Comparison of ENCODE assay signal across 16 mouse cellular contexts in genomic region chr4:117062700-117063390, GRCm38 (mm10). TPM values are rescaled to one million over a fixed set of nuclear protein-coding genes. Genes with fewer than 3 reads are reported as not detected.
DNase-seq lines count a peak whose midpoint lies in the region; ATAC-seq and TF ChIP-seq lines count a peak whose summit lies in the region.
"Had no signal": no experiment of that assay in that cellular context is flagged by ENCODE, and none has a peak within 500 bp of the region (broad histone marks: within the 10 kb centered on the region; RNA-seq: fewer than 3 reads in every experiment).

No protein-coding gene starts in this region.

- TF ChIP-seq EP300 in CH12.LX (IDR thresholded peaks at IDR 0.05; ENCODE audit: low read length): no peak

- dilution Hi-C loops in CH12.LX (cut with MboI; ENCODE audit: extremely low pct_ligation_motif_present, extremely low pct_unique_long_range_greater_than_20kb, low sequenced_read_pairs): no loop called here

- no peaks in the 10 kb centered on the region for H3K4me1 ChIP-seq in kidney, postnatal 0 days (replicated peaks; ENCODE audit: insufficient read depth, low read length)
- H3K4me1 ChIP-seq in CH12.LX (ENCODE audit: control insufficient read depth in 1 of 2, insufficient read depth in 2 of 2): peaks cover 0 to 24% of the 10 kb centered on the region in 2 experiments; a peak in 2 of 4 replicates
- no peaks in the 10 kb centered on the region; the same call in 1 of the 2 replicates for H3K4me1 ChIP-seq in embryonic facial prominence, embryonic 11.5 days (ENCODE audit: control insufficient read depth, insufficient read depth, low read length)
- H3K4me1 ChIP-seq in cerebellum, adult 2 months (ENCODE audit: control insufficient read depth, insufficient read depth, low read length): no peaks in the 10 kb centered on the region; the same call in 1 of the 2 replicates
- H3K4me1 ChIP-seq: heart, embryonic 13.5 days; limb, embryonic 12.5 days had no signal

- H3K36me3 ChIP-seq in kidney, postnatal 0 days (ENCODE audit: insufficient read depth, low read length): peaks cover 17% of the 10 kb centered on the region
- H3K36me3 ChIP-seq in CH12.LX (replicated peaks in 1 of 2; ENCODE audit: control insufficient read depth in 1 of 2, insufficient read depth in 1 of 2, low read length in 1 of 2): peaks cover 25 to 90% of the 10 kb centered on the region in 2 experiments
- peaks cover 4% of the 10 kb centered on the region for H3K36me3 ChIP-seq in embryonic facial prominence, embryonic 11.5 days (replicated peaks; ENCODE audit: control insufficient read depth, insufficient read depth, low read depth, low read length)

- no peak for TF ChIP-seq RAD21 in CH12.LX (IDR thresholded peaks at IDR 0.05; ENCODE audit: low read depth, low read length)

- no peak overlapping the region for H3K9ac ChIP-seq in kidney, postnatal 0 days (ENCODE audit: low read depth, low read length)
- H3K9ac ChIP-seq in CH12.LX (ENCODE audit: insufficient read depth, low read depth): no peak overlapping the region
- H3K9ac ChIP-seq in embryonic facial prominence, embryonic 11.5 days (replicated peaks; ENCODE audit: low read length): no peak overlapping the region
- H3K9ac ChIP-seq: heart, embryonic 13.5 days; limb, embryonic 12.5 days had no signal

- ATAC-seq in kidney, postnatal 0 days (replicated peaks; ENCODE audit: low FRiP score, low read depth): no peak
- ATAC-seq in embryonic facial prominence, embryonic 11.5 days (replicated peaks; ENCODE audit: insufficient number of reproducible peaks, low FRiP score, low TSS enrichment, low read depth): peak; percentile 56; the same call in 1 of the 2 replicates
- ATAC-seq: activated CD4-positive, CD25-positive, alpha-beta regulatory T cell, adult 4 months; CD4-positive, CD25-positive, alpha-beta regulatory T cell, adult 4 months; intestine, postnatal 0 days had no signal

- TF ChIP-seq CTCF in kidney, postnatal 0 days (IDR thresholded peaks at IDR 0.05; ENCODE audit: low read depth): no peak
- no peak for TF ChIP-seq CTCF in CH12.LX (conservative IDR thresholded peaks at IDR 0.05 in 1 of 2, IDR thresholded peaks at IDR 0.05 in 1 of 2; ENCODE audit: low read depth in 2 of 2, low read length in 2 of 2)
- TF ChIP-seq CTCF in cerebellum, adult 2 months (IDR thresholded peaks at IDR 0.05; ENCODE audit: borderline replicate concordance, insufficient read depth, low read depth, low read length): no peak

- DNase-seq in kidney, postnatal 0 days (ENCODE audit: low spot score): peak; percentile 53
- DNase-seq in kidney, adult 8-10 months: no peak
- DNase-seq in CH12.LX (ENCODE audit: extremely low read depth): peak; percentile 8
- peak; percentile 13 for DNase-seq in ES-CJ7 (ENCODE audit: low read depth, low spot score)
- no peak for DNase-seq in embryonic facial prominence, embryonic 11.5 days (ENCODE audit: low spot score)
- no peak for DNase-seq in frontal cortex, postnatal 36 days (ENCODE audit: low spot score in 2 of 2)
- DNase-seq in cerebellum, adult 2 months: no peak
- DNase-seq: cerebellum, postnatal 36 days; heart, postnatal 4 days; lung, adult 18-20 months; lung, postnatal 4 days had no signal

- in situ Hi-C loops in CH12.LX (cut with MboI; ENCODE audit: low pct_ligation_motif_present, low pct_unique_long_range_greater_than_20kb, low sequenced_read_pairs): no loop called here

- H3K27ac ChIP-seq in kidney, postnatal 0 days: 0 out of 2 replicates have a peak overlapping the region, but pooled peaks have one; percentile 8
- H3K27ac ChIP-seq in CH12.LX (ENCODE audit: insufficient read depth, low read depth): no peak overlapping the region
- no peak overlapping the region for H3K27ac ChIP-seq in embryonic facial prominence, embryonic 11.5 days (replicated peaks; ENCODE audit: low read depth, low read length)
- H3K27ac ChIP-seq in cerebellum, adult 2 months (ENCODE audit: insufficient read depth, low read length): no peak overlapping the region
- H3K27ac ChIP-seq: heart, embryonic 13.5 days; limb, embryonic 12.5 days had no signal

- no peak for TF ChIP-seq POLR2A in CH12.LX (IDR thresholded peaks at IDR 0.05; ENCODE audit: low read depth, low read length)
- TF ChIP-seq POLR2A in cerebellum, adult 2 months (IDR thresholded peaks at IDR 0.05; ENCODE audit: borderline replicate concordance, insufficient read depth, low read length): no peak

- H3K79me2 ChIP-seq in CH12.LX (replicated peaks; ENCODE audit: control insufficient read depth, extremely low read depth, insufficient read depth, poor library complexity, severe bottlenecking): no peaks in the 10 kb centered on the region

- no peak overlapping the region for H3K4me3 ChIP-seq in kidney, postnatal 0 days (replicated peaks; ENCODE audit: low read depth, low read length)
- no peak overlapping the region for H3K4me3 ChIP-seq in CH12.LX (replicated peaks in 1 of 3; ENCODE audit: low read depth in 2 of 3, low read length in 2 of 3, poor library complexity in 1 of 3)
- no peak overlapping the region for H3K4me3 ChIP-seq in embryonic facial prominence, embryonic 11.5 days (ENCODE audit: low read depth, low read length)
- no peak overlapping the region for H3K4me3 ChIP-seq in cerebellum, adult 2 months (replicated peaks; ENCODE audit: insufficient read depth, low read depth, low read length)
- H3K4me3 ChIP-seq: heart, embryonic 13.5 days; limb, embryonic 12.5 days had no signal

- H3K4me2 ChIP-seq in kidney, postnatal 0 days (ENCODE audit: low read length): no peak overlapping the region
- H3K4me2 ChIP-seq in CH12.LX (ENCODE audit: insufficient read depth, low read depth, poor library complexity, severe bottlenecking): no peak overlapping the region
- H3K4me2 ChIP-seq in embryonic facial prominence, embryonic 11.5 days (ENCODE audit: low read depth, low read length): no peak overlapping the region
- H3K4me2 ChIP-seq: heart, embryonic 13.5 days; limb, embryonic 12.5 days had no signal

- H3K27me3 ChIP-seq in kidney, postnatal 0 days (ENCODE audit: insufficient read depth, low read length): no peaks in the 10 kb centered on the region
- H3K27me3 ChIP-seq in CH12.LX (replicated peaks): no peaks in the 10 kb centered on the region
- no peaks in the 10 kb centered on the region for H3K27me3 ChIP-seq in embryonic facial prominence, embryonic 11.5 days (ENCODE audit: control insufficient read depth, insufficient read depth, low read length)
- no peaks in the 10 kb centered on the region for H3K27me3 ChIP-seq in cerebellum, adult 2 months (ENCODE audit: control insufficient read depth, insufficient read depth, low read length)
- H3K27me3 ChIP-seq: heart, embryonic 13.5 days; limb, embryonic 12.5 days had no signal

- H3K9me3 ChIP-seq in kidney, postnatal 0 days (replicated peaks; ENCODE audit: low read length): no peaks in the 10 kb centered on the region
- no peaks in the 10 kb centered on the region for H3K9me3 ChIP-seq in CH12.LX (replicated peaks; ENCODE audit: low read length)
- no peaks in the 10 kb centered on the region for H3K9me3 ChIP-seq in embryonic facial prominence, embryonic 11.5 days (replicated peaks; ENCODE audit: control insufficient read depth, low read length)
- H3K9me3 ChIP-seq: heart, embryonic 13.5 days; limb, embryonic 12.5 days had no signal

- 55% methylated on average over 4 of the region's 4 CpGs for WGBS in kidney, postnatal 0 days
- WGBS in embryonic facial prominence, embryonic 11.5 days: 58% methylated on average over 4 of the region's 4 CpGs
- WGBS in cerebellum, adult 2 months: 38% methylated on average over 4 of the region's 4 CpGs

TF ChIP-seq in CH12.LX, 34 proteins besides CTCF, POLR2A, EP300 and RAD21:
- no peak for TF ChIP-seq PAX5 (IDR thresholded peaks at IDR 0.05; ENCODE audit: low read length)
- TF ChIP-seq SIN3A (IDR thresholded peaks at IDR 0.05; ENCODE audit: low read length): no peak
- no peak for TF ChIP-seq RCOR1 (conservative IDR thresholded peaks at IDR 0.05; ENCODE audit: low read depth, low read length)
- TF ChIP-seq MAFK (IDR thresholded peaks at IDR 0.05; ENCODE audit: insufficient replicate concordance, low read length): no peak
- no peak for TF ChIP-seq MYC (IDR thresholded peaks at IDR 0.05; ENCODE audit: low read depth, low read length)
- no peak for TF ChIP-seq MXI1 (IDR thresholded peaks at IDR 0.05; ENCODE audit: low read depth, low read length)
- TF ChIP-seq ELF1 (IDR thresholded peaks at IDR 0.05; ENCODE audit: low read depth, low read length): no peak
- no peak for TF ChIP-seq ZC3H11A (IDR thresholded peaks at IDR 0.05; ENCODE audit: low read depth, low read length)
- TF ChIP-seq USF1 (IDR thresholded peaks at IDR 0.05; ENCODE audit: low read depth, low read length): no peak
- no peak for TF ChIP-seq CHD1 (IDR thresholded peaks at IDR 0.05; ENCODE audit: low read depth, low read length)
- TF ChIP-seq SMC3 (IDR thresholded peaks at IDR 0.05; ENCODE audit: low read depth, low read length): no peak
- no peak for TF ChIP-seq CHD2 (IDR thresholded peaks at IDR 0.05; ENCODE audit: low read length)
- TF ChIP-seq IRF4 (IDR thresholded peaks at IDR 0.05; ENCODE audit: low read depth, low read length): no peak
- TF ChIP-seq POLR2AphosphoS2 (IDR thresholded peaks at IDR 0.05; ENCODE audit: low read depth, low read length): no peak
- no peak for TF ChIP-seq JUND (conservative IDR thresholded peaks at IDR 0.05; ENCODE audit: low read depth, low read length)
- no peak for TF ChIP-seq BHLHE40 (IDR thresholded peaks at IDR 0.05; ENCODE audit: low read depth, low read length)

RNA-seq across cellular contexts. Expression of gene Ptch2, which starts 33.0 kb away (rescaled TPM):
- polyA plus RNA-seq in kidney, postnatal 0 days (2015; fragmentation: Nextera tagmentation; extraction: Ambion mirVana): 4.0 TPM in 2 replicates
- total RNA-seq in CH12.LX (2012; rRNA removed): 0.04 and 0.21 TPM in 2 replicates
- not detected in 2 replicates for total RNA-seq in CH12.LX (2014; rRNA removed)
- 0.46 and 0.79 TPM in 2 replicates for polyA plus RNA-seq in CH12.LX (2012; ENCODE audit: insufficient read length, low read depth)
- 2.7 and 5.6 TPM in 2 replicates for polyA plus RNA-seq in embryonic facial prominence, embryonic 11.5 days (2014; fragmentation: Nextera tagmentation; extraction: Ambion mirVana)
- polyA plus RNA-seq in cerebellum, adult 2 months (2012; rRNA removed): 3.6 and 3.9 TPM in 2 replicates
- polyA plus RNA-seq: activated CD4-positive, CD25-positive, alpha-beta regulatory T cell, adult 4 months had no signal

RNA-seq across cellular contexts. Expression of gene Eif2b3, which starts 43.6 kb away (rescaled TPM):
- 41.0 and 44.9 TPM in 2 replicates for polyA plus RNA-seq in kidney, postnatal 0 days (2015; fragmentation: Nextera tagmentation; extraction: Ambion mirVana)
- total RNA-seq in CH12.LX (2012; rRNA removed) (49.9 and 62.2 TPM in 2 replicates), CH12.LX (2014; rRNA removed) (88.7 and 96.2 TPM in 2 replicates)
- 83.3 and 84.9 TPM in 2 replicates for polyA plus RNA-seq in CH12.LX (2012; ENCODE audit: insufficient read length, low read depth)
- 52.0 and 56.3 TPM in 2 replicates for polyA plus RNA-seq in embryonic facial prominence, embryonic 11.5 days (2014; fragmentation: Nextera tagmentation; extraction: Ambion mirVana)
- 26.1 and 26.3 TPM in 2 replicates for polyA plus RNA-seq in cerebellum, adult 2 months (2012; rRNA removed)

Comparison
In these comparisons a context has a peak if more than half of its experiments do, and no peak if none do; other contexts are left out.
1. DNase-seq: peak in kidney, postnatal 0 days (single experiment), CH12.LX (single experiment) and ES-CJ7 (single experiment); none in kidney, adult 8-10 months (0 of 2), embryonic facial prominence, embryonic 11.5 days (single experiment), frontal cortex, postnatal 36 days (0 of 2) and cerebellum, adult 2 months (0 of 2).